Mouse (Mus musculus): ENCODE data around the gene Shmt2. TPM values are rescaled to one million over a fixed set of nuclear protein-coding genes. Genes with fewer than 3 reads are reported as not detected.
A peak's percentile ranks its signal among the peaks of the same experiment; 100 is the strongest.

The Shmt2 gene
- polyA plus RNA-seq (2015; fragmentation: Nextera tagmentation; extraction: Ambion mirVana) = 99.8 and 111 TPM in 2 replicates

- H3K4me2 ChIP-seq = peak within 1 kb of the TSS; percentile 85
- peaks cover 34% of the 10 kb centered on the region for H3K36me3 ChIP-seq
- peaks cover 58% of the 10 kb centered on the region for H3K4me1 ChIP-seq
- H3K9me3 ChIP-seq (replicated peaks) = no peaks in the 10 kb centered on the region
- ATAC-seq (replicated peaks; ENCODE audit: low FRiP score) = peak; percentile 45; the same call in 1 of the 2 replicates
- no peak within 1 kb of the TSS for H3K27ac ChIP-seq
- H3K4me3 ChIP-seq (replicated peaks) = peak within 1 kb of the TSS; percentile 57
- peaks cover 61% of the 10 kb centered on the region for H3K27me3 ChIP-seq
- 0% methylated on average over 21 of the region's 21 CpGs for WGBS
- peak within 1 kb of the TSS; percentile 43 for H3K9ac ChIP-seq
Observed at GRCm38 (mm10) chr10:127522088-127522581, at the start of gene Shmt2. Shmt2 (minus strand) TSS chr10:127522444.

DNA sequence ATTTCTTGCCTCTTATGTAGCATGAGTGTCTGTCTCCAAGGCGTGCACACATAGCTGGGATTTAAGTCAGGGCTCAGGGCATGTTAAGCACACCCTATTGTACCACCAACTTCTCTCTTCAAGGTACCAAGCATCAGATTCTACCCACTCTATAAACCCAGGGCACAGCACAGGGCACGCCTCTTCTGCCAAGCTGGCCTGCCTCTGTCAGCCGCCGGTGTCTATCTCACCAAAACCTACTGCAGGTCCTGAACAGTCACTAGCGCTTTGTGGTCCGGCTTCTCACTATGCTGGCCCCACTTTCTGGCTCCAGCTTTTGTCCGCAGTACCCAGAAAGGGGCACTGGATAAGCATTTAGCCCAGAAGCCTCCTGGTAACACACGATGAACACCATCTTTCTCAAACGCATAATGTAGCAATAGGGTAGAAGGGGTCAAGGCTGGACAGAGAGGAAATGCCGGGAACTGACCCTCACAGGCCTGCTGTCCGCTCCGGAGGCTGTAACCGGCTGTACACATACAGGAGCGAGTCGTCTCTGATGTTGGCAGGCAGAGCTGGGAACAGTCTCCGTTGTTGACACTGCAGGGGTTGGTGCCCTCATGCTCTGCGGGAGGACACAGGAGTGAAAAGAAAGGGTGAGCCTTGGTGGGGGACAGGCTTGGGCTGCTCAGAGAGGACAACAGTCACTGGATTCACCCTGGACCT is 48.8 kb upstream of the Shmt2 start:
- WGBS = 84% methylated on average over 17 of the region's 17 CpGs
- no peak overlapping the region for H3K4me2 ChIP-seq
- H3K9ac ChIP-seq = no peak overlapping the region

GRCm38 (mm10) chr10:127570384-127570783 is 48.1 kb upstream of the Shmt2 start:
- Histone ChIP-seq H3K36me3 (peaks cover 78% of the 10 kb centered on the region), H3K4me2 (no peak overlapping the region), H3K9ac (no peak overlapping the region), H3K27me3 (no peaks in the 10 kb centered on the region), H3K27ac (peak overlapping the region; percentile 48; the same call in 1 of the 2 replicates), H3K9me3 (replicated peaks) (no peaks in the 10 kb centered on the region), H3K4me1 (peaks cover 8% of the 10 kb centered on the region), H3K4me3 (replicated peaks) (no peak overlapping the region)
- 62% methylated on average over 6 of the region's 6 CpGs for WGBS
- no peak for ATAC-seq (replicated peaks; ENCODE audit: low FRiP score)

More for the DNA sequence above, 48.8 kb upstream of the Shmt2 start:
- peaks cover 80% of the 10 kb centered on the region for H3K36me3 ChIP-seq
- no peak overlapping the region for H3K4me3 ChIP-seq (replicated peaks)
- H3K9me3 ChIP-seq (replicated peaks) = no peaks in the 10 kb centered on the region
- peaks cover 4% of the 10 kb centered on the region; the same call in 1 of the 2 replicates for H3K4me1 ChIP-seq
- no peak for ATAC-seq (replicated peaks; ENCODE audit: low FRiP score)
- H3K27me3 ChIP-seq = no peaks in the 10 kb centered on the region
- no peak overlapping the region for H3K27ac ChIP-seq

- 18% methylated on average over 3 of the region's 3 CpGs for WGBS
- Histone ChIP-seq H3K27me3 (no peaks in the 10 kb centered on the region), H3K9me3 (replicated peaks) (no peaks in the 10 kb centered on the region), H3K36me3 (peaks cover 72% of the 10 kb centered on the region), H3K4me3 (replicated peaks) (no peak overlapping the region), H3K27ac (peak overlapping the region; percentile 22; the same call in 1 of the 2 replicates), H3K4me2 (no peak overlapping the region), H3K4me1 (peaks cover 10% of the 10 kb centered on the region), H3K9ac (no peak overlapping the region)
- no peak for ATAC-seq (replicated peaks; ENCODE audit: low FRiP score)
Observed at GRCm38 (mm10) chr10:127569450-127569849, 47.2 kb upstream of the Shmt2 start.

DNA sequence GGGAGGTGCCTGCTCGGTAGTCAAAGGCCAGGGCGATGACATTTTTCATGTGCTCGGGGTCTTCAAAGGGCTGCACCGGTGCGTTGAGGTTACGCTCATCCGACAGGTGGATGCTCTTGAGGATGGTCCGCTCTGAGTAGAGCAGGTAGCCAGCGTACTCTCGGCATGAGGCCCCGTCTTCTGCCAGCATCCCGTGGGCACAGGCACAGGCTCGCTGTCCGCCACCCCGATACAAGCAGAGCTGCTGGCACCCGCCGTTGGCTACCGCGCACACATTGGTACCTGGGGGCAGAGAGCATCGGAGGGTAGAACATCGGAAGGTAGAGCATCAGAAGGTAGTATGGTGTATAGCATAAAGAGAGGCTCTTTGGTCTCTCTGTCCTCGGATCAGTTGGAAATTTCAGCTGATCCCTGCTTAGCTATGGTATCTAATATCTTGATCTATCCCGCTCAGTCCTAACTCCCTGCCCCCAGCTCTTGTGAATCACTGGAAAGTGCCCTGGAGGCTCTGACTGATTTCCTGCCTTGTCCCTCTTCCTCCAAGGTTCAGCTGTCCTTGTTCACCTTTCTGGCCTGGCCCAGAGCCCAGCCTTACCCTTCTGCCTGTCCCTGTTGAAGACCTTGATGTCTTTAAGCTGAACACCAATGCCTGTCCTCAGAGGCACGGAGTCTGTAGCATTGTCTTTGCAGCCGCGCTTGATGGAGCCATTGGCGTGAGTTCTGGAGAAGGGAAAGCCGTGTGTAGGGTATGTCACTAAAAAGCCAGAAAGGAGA is 44.5 kb upstream of the Shmt2 start:
- Histone ChIP-seq H3K27ac (no peak overlapping the region), H3K4me2 (no peak overlapping the region), H3K4me1 (peaks cover 36% of the 10 kb centered on the region), H3K9me3 (replicated peaks) (no peaks in the 10 kb centered on the region), H3K4me3 (replicated peaks) (no peak overlapping the region), H3K9ac (no peak overlapping the region), H3K36me3 (peaks cover 61% of the 10 kb centered on the region), H3K27me3 (no peaks in the 10 kb centered on the region)
- ATAC-seq (replicated peaks; ENCODE audit: low FRiP score) = no peak
- WGBS = 94% methylated on average over 28 of the region's 28 CpGs

- Histone ChIP-seq H3K27ac (peak overlapping the region; percentile 72), H3K36me3 (peaks cover 74% of the 10 kb centered on the region), H3K4me3 (replicated peaks) (no peak overlapping the region), H3K9ac (no peak overlapping the region), H3K9me3 (replicated peaks) (no peaks in the 10 kb centered on the region), H3K27me3 (no peaks in the 10 kb centered on the region), H3K4me2 (no peak overlapping the region), H3K4me1 (peaks cover 38% of the 10 kb centered on the region)
- WGBS = 42% methylated on average over 13 of the region's 13 CpGs
- peak; percentile 84 for ATAC-seq (replicated peaks; ENCODE audit: low FRiP score)
Observed at GRCm38 (mm10) chr10:127564301-127564700, 42.1 kb upstream of the Shmt2 start.

- 56% methylated on average over 8 of the region's 8 CpGs for WGBS
- peak; percentile 26; the same call in 1 of the 2 replicates for ATAC-seq (replicated peaks; ENCODE audit: low FRiP score)
- no peak overlapping the region for H3K4me3 ChIP-seq (replicated peaks)
- H3K36me3 ChIP-seq = peaks cover 74% of the 10 kb centered on the region
- H3K9me3 ChIP-seq (replicated peaks) = no peaks in the 10 kb centered on the region
- H3K9ac ChIP-seq = no peak overlapping the region
- no peak overlapping the region for H3K4me2 ChIP-seq
- H3K27ac ChIP-seq = peak overlapping the region; percentile 72
- H3K4me1 ChIP-seq = peaks cover 38% of the 10 kb centered on the region
- H3K27me3 ChIP-seq = no peaks in the 10 kb centered on the region
Observed at GRCm38 (mm10) chr10:127563840-127564239, 41.6 kb upstream of the Shmt2 start.

- Histone ChIP-seq H3K9me3 (replicated peaks) (no peaks in the 10 kb centered on the region), H3K27ac (no peak overlapping the region), H3K4me3 (replicated peaks) (no peak overlapping the region), H3K4me1 (peaks cover 38% of the 10 kb centered on the region), H3K9ac (no peak overlapping the region), H3K27me3 (no peaks in the 10 kb centered on the region), H3K36me3 (peaks cover 79% of the 10 kb centered on the region), H3K4me2 (no peak overlapping the region)
- ATAC-seq (replicated peaks; ENCODE audit: low FRiP score) = no peak
Observed at GRCm38 (mm10) chr10:127561145-127561544, 38.9 kb upstream of the Shmt2 start.

DNA sequence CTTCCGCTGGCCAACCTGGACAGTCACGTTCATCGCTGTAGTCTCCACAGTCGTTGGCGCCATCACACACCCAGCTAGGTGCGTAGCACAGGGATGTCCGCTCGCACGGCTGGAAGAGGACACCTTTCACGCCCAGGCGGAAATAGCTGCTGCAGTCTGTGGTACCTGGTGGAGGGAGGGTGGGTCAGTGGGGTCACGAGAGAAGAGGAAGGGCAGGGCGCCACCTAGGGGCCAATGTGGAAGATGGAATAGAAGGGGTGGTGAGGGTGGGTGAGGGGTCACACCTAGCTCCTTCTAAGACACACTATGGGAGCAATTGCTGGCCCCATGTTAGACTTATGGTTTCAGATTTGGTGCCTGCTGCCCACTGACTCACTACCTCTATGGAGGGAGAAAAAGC is 35.2 kb upstream of the Shmt2 start:
- Histone ChIP-seq H3K4me1 (peaks cover 15% of the 10 kb centered on the region), H3K4me3 (replicated peaks) (no peak overlapping the region), H3K36me3 (peaks cover 99% of the 10 kb centered on the region), H3K9me3 (replicated peaks) (no peaks in the 10 kb centered on the region), H3K4me2 (no peak overlapping the region), H3K27ac (no peak overlapping the region), H3K27me3 (no peaks in the 10 kb centered on the region), H3K9ac (no peak overlapping the region)
- WGBS = 90% methylated on average over 13 of the region's 13 CpGs
- no peak for ATAC-seq (replicated peaks; ENCODE audit: low FRiP score)

GRCm38 (mm10) chr10:127555703-127556102 is 33.5 kb upstream of the Shmt2 start:
- Histone ChIP-seq H3K9me3 (replicated peaks) (no peaks in the 10 kb centered on the region), H3K4me2 (no peak overlapping the region), H3K9ac (no peak overlapping the region), H3K27ac (no peak overlapping the region), H3K36me3 (peaks cover 96% of the 10 kb centered on the region), H3K4me3 (replicated peaks) (no peak overlapping the region), H3K4me1 (peaks cover 4% of the 10 kb centered on the region; the same call in 1 of the 2 replicates), H3K27me3 (no peaks in the 10 kb centered on the region)
- ATAC-seq (replicated peaks; ENCODE audit: low FRiP score) = no peak
- 67% methylated on average over 18 of the region's 18 CpGs for WGBS

DNA sequence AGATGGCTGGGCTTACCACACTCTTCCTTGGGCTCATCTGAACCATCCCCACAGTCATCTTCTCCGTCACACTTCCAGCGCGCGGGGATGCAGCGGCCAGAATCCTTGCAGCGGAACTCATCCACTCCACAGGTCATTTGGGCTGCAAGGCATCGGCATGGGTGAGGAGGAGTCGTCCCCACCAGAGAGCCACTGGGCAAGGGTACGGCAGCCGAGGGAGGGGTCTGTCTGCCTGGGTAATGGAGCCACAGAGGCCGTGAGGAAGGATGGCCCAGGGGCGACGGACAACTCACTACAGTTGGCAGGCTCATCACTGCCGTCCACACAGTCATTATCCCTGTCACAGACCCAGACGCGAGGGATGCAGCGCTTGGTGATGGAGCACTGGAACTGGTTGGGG is 27.6 kb upstream of the Shmt2 start:
- H3K9ac ChIP-seq = no peak overlapping the region
- no peaks in the 10 kb centered on the region for H3K9me3 ChIP-seq (replicated peaks)
- H3K4me3 ChIP-seq (replicated peaks) = no peak overlapping the region
- H3K27ac ChIP-seq = no peak overlapping the region
- H3K4me1 ChIP-seq = no peaks in the 10 kb centered on the region
- no peaks in the 10 kb centered on the region for H3K27me3 ChIP-seq
- H3K36me3 ChIP-seq = peaks cover 95% of the 10 kb centered on the region
- H3K4me2 ChIP-seq = no peak overlapping the region
- WGBS = 79% methylated on average over 17 of the region's 17 CpGs
- no peak for ATAC-seq (replicated peaks; ENCODE audit: low FRiP score)

- Histone ChIP-seq H3K36me3 (peaks cover 93% of the 10 kb centered on the region), H3K4me1 (no peaks in the 10 kb centered on the region), H3K4me3 (replicated peaks) (no peak overlapping the region), H3K27me3 (no peaks in the 10 kb centered on the region), H3K27ac (no peak overlapping the region), H3K9me3 (replicated peaks) (no peaks in the 10 kb centered on the region), H3K9ac (no peak overlapping the region), H3K4me2 (no peak overlapping the region)
- no peak for ATAC-seq (replicated peaks; ENCODE audit: low FRiP score)
- WGBS = 95% methylated on average over 15 of the region's 15 CpGs
Observed at GRCm38 (mm10) chr10:127548236-127548635, 26.0 kb upstream of the Shmt2 start.

All from kidney, embryonic 15.5 days (tissue).